Mouse (Mus musculus) kidney, adult 2 months (tissue): Measurements from ENCODE around the gene Nek5. TPM values are rescaled to one million over a fixed set of nuclear protein-coding genes. Genes with fewer than 3 reads are reported as not detected.

Experiments
- DNase-seq: peaks from one replicate; pipeline ENCODE4 v3.0.0; 2021
- H3K27ac ChIP-seq: fragments of 200-500 bp; 2 replicates; pipeline ENCODE4 v1.5.1; 2012; ENCODE audit warnings: low read depth, low read length, control low read depth, inconsistent platforms; ENCODE audit not compliant: insufficient read depth
- H3K27me3 ChIP-seq: fragments of 200-500 bp; replicated peaks from 2 replicates; pipeline ENCODE4 v1.6.1; 2012; ENCODE audit warnings: mild to moderate bottlenecking, moderate library complexity, low read length, inconsistent platforms; ENCODE audit not compliant: control insufficient read depth, insufficient read depth
- H3K36me3 ChIP-seq: fragments of 200-500 bp; 2 replicates; pipeline ENCODE4 v1.6.1; 2012; ENCODE audit warnings: mild to moderate bottlenecking, moderate library complexity, low read length, inconsistent platforms; ENCODE audit not compliant: control insufficient read depth, insufficient read depth
- H3K4me1 ChIP-seq: fragments of 200-500 bp; 2 replicates; pipeline ENCODE4 v1.6.1; 2011; ENCODE audit warnings: low read length; ENCODE audit not compliant: control insufficient read depth, insufficient read depth
- H3K4me3 ChIP-seq: fragments of 200-500 bp; 2 replicates; pipeline ENCODE4 v1.5.1; 2011; ENCODE audit warnings: mild to moderate bottlenecking, low read depth, low read length, control low read depth; ENCODE audit not compliant: insufficient read depth
- CTCF ChIP-seq: fragments of 200-500 bp; conservative IDR thresholded peaks from 2 replicates; pipeline ENCODE4 v1.5.1; 2011; ENCODE audit warnings: low read depth, mild to moderate bottlenecking, control low read depth, low read length, moderate library complexity, mixed read lengths; ENCODE audit not compliant: insufficient read depth, insufficient read length
- POLR2A ChIP-seq: fragments of 200-500 bp; IDR thresholded peaks from one replicate; pipeline ENCODE4 v1.6.1; 2011; ENCODE audit warnings: low read depth, low read length, control low read depth
- WGBS: fragments of 180-500 bp; shearing (Covaris S2); methylation state at CpG from one replicate; pipeline ENCODE4 v1.1.7; 2018; 5-methylcytosine and 5-hydroxymethylcytosine counted together
- polyA plus RNA-seq: library from polyadenylated mRNA; depleted of rRNA; stranded (reverse); fragments of >200 nt; gene quantifications from 2 replicates; pipeline ENCODE4 v1.2.3, GENCODE M21; 2012

The Nek5 gene
- polyA plus RNA-seq, 1 experiment: 0.59 TPM

- Histone ChIP-seq H3K36me3 (no peaks in the 10 kb centered on the region), H3K4me3 (no peak overlapping the region), H3K27me3 (no peaks in the 10 kb centered on the region), H3K27ac (no peak overlapping the region), H3K4me1 (0 out of 2 replicates have a peak, but pooled peaks cover 2% of the 10 kb centered on the region)
- WGBS: 70% methylated on average over 11 of the region's 11 CpGs
- no peak for DNase-seq
- TF ChIP-seq CTCF: no peak
- TF ChIP-seq POLR2A: no peak
These were observed 24.9 kb upstream of the Nek5 start for GRCm38 (mm10) chr8:22149643-22150344.

GRCm38 (mm10) chr8:22148367-22148740 is 23.5 kb upstream of the Nek5 start:
- Histone ChIP-seq H3K4me1 (0 out of 2 replicates have a peak, but pooled peaks cover 2% of the 10 kb centered on the region), H3K36me3 (no peaks in the 10 kb centered on the region), H3K4me3 (no peak overlapping the region), H3K27me3 (no peaks in the 10 kb centered on the region), H3K27ac (no peak overlapping the region)
- TF ChIP-seq CTCF: no peak
- no peak for TF ChIP-seq POLR2A
- no peak for DNase-seq
- WGBS: 88% methylated on average over 7 of the region's 7 CpGs

GRCm38 (mm10) chr8:22147706-22148366 is 23.0 kb upstream of the Nek5 start:
- DNase-seq: no peak
- 55% methylated on average over 9 of the region's 9 CpGs for WGBS
- no peaks in the 10 kb centered on the region for H3K27me3 ChIP-seq

GRCm38 (mm10) chr8:22145831-22146230 is 21.0 kb upstream of the Nek5 start:
- TF ChIP-seq CTCF (no peak), POLR2A (no peak)
- WGBS: 88% methylated on average over 6 of the region's 6 CpGs
- no peaks in the 10 kb centered on the region for H3K36me3 ChIP-seq
- H3K27ac ChIP-seq: no peak overlapping the region
- no peak for DNase-seq
- no peak overlapping the region for H3K4me3 ChIP-seq
- H3K27me3 ChIP-seq: no peaks in the 10 kb centered on the region
- 0 out of 2 replicates have a peak, but pooled peaks cover 2% of the 10 kb centered on the region for H3K4me1 ChIP-seq

More at GRCm38 (mm10) chr8:22147706-22148366, 23.0 kb upstream of the Nek5 start:
- Histone ChIP-seq H3K36me3 (no peaks in the 10 kb centered on the region), H3K4me1 (0 out of 2 replicates have a peak, but pooled peaks cover 2% of the 10 kb centered on the region), H3K4me3 (no peak overlapping the region), H3K27ac (no peak overlapping the region)
- TF ChIP-seq POLR2A (no peak), CTCF (no peak)

GRCm38 (mm10) chr8:22143764-22144491 is 19.1 kb upstream of the Nek5 start:
- 93% methylated on average over 1 of the region's 1 CpGs for WGBS
- Histone ChIP-seq H3K4me3 (no peak overlapping the region), H3K27ac (no peak overlapping the region), H3K36me3 (no peaks in the 10 kb centered on the region), H3K27me3 (no peaks in the 10 kb centered on the region), H3K4me1 (0 out of 2 replicates have a peak, but pooled peaks cover 2% of the 10 kb centered on the region)
- DNase-seq: no peak
- TF ChIP-seq POLR2A (no peak), CTCF (no peak)

- TF ChIP-seq CTCF (no peak), POLR2A (no peak)
- WGBS: 83% methylated on average over 4 of the region's 4 CpGs
- Histone ChIP-seq H3K4me1 (no peaks in the 10 kb centered on the region), H3K36me3 (no peaks in the 10 kb centered on the region), H3K27me3 (no peaks in the 10 kb centered on the region), H3K4me3 (no peak overlapping the region), H3K27ac (no peak overlapping the region)
- no peak for DNase-seq
These were observed 17.7 kb upstream of the Nek5 start for GRCm38 (mm10) chr8:22142592-22142991.
